Mouse (Mus musculus): ENCODE measurements around the gene Junb.

DNA sequence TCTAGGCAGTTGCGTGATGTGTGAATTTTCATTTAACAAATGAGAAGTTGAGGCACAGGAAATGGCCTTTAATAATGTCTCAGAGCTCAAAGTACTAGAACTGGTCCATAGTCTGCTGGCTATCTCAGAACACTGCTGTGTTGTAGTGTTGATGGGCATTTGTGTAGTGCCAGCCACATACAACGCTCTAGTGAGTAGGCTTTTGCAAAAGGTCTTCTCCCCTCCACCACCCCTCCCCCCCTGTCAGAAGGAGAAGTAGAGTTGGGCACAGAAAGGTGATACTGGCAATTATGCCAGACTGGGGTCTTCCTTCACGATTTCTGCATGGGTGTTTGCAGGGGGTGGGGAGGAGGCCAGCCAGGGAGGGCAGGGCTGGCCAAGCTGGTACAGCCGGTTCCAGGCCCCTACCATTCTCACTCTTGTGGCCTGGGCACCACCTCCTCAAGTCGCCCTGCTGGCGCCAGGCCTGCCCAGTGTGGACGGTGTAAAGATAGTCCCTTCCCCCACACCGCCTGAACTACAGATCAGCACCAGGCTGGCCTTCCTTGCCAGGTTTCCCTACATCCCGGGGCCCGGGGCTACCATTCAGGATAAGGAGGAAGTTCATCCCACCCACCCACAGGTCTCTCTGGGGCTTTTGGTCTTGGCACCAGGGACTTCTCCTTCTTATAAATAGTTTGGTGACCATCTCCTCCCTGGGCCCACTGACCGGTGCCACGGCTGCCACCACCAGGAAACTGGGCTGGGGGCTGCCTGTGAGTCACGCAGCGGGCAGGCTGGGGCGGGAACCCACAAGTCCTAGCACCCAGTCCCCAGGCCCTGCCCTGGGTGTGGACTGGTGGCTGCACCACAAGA lies 3.4 kb upstream of the Junb start:
- TF ChIP-seq POLR2A (IDR thresholded peaks at IDR 0.05; ENCODE audit: borderline replicate concordance, low read depth, low read length), result no peak
- TF ChIP-seq CTCF (IDR thresholded peaks at IDR 0.05; ENCODE audit: low read depth, low read length), result no peak

All from bone marrow macrophage, adult 2 months (primary cell).